Mouse (Mus musculus): ENCODE measurements at regions not wholly inside any gene's neighbourhood (a gene's known extent, or its start where the extent isn't known, plus 50 kb on each side); places are given as distances from the start of the nearest gene placed in this dataset.

DNA sequence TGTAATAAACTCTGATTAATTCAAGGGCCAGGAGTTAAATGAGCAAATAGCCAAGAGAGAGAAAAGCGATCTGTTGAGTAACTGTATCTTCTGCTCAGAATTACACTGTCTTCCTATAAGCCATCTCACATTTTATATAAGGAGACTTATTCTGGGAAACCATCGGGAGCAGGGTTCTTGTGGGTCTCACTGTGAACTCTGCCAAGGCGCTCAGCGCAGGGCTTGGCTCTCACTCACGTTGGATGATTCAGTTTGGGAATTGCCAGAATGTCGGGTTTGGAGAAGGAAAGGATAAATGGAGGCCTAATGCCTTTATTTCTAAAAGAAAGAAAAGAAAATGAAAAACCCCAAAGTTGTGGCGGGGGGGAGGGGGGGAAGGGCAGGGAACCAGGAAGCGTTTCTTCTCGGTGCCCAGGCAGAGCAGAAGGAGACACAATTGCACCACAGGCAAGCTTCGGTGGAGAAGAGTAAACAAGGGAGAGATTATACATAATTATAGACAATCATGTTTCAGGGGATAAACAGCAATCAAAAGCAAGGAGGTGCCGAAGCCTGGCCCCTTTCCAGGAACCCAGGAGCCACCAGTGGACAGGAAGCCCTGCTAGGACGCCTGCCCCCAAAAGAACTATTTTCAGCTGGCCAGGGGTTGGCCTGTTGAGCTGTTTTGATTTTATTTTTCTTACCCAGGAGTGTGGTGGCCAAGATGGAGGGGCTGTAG lies 60.5 kb upstream of the Neo1 start:
- no peak overlapping the region for H3K27ac ChIP-seq
- H3K27me3 ChIP-seq (replicated peaks): no peaks in the 10 kb centered on the region
- H3K36me3 ChIP-seq: no peaks in the 10 kb centered on the region
- ATAC-seq (ENCODE audit: insufficient read depth, low FRiP score, low read depth): no peak
- H3K9ac ChIP-seq: no peak overlapping the region
- H3K4me3 ChIP-seq (replicated peaks): no peak overlapping the region
- WGBS: 54% methylated on average over 12 of the region's 12 CpGs
- no peaks in the 10 kb centered on the region for H3K9me3 ChIP-seq
- peaks cover 4% of the 10 kb centered on the region; the same call in 1 of the 2 replicates for H3K4me1 ChIP-seq
- H3K4me2 ChIP-seq: no peak overlapping the region

DNA sequence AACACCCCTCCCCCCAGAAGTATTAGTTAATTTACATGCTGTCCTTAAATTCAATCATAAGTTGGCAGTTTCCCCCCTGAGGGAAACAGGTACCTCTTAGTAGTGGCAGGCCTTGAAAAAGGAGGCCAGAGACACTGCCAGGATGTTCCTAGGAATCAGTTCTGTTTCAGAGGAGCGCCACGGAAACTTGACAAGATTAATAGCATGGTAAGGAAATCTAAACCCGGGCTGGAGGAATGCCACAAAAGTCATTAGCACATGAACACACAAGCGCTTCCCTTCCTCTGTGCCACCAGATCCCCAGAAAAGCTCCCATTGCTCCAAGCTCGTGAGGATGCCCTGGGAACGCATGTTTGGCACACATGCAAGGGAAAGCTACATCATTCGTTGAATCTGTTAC lies 59.4 kb upstream of the Neo1 start:
- no peak overlapping the region for H3K4me3 ChIP-seq (replicated peaks)
- no peak overlapping the region for H3K9ac ChIP-seq
- WGBS: 62% methylated on average over 7 of the region's 7 CpGs
- no peaks in the 10 kb centered on the region for H3K36me3 ChIP-seq
- H3K27ac ChIP-seq: no peak overlapping the region
- peaks cover 4% of the 10 kb centered on the region; the same call in 1 of the 2 replicates for H3K4me1 ChIP-seq
- ATAC-seq (ENCODE audit: insufficient read depth, low FRiP score, low read depth): no peak
- H3K9me3 ChIP-seq: no peaks in the 10 kb centered on the region
- H3K4me2 ChIP-seq: no peak overlapping the region
- no peaks in the 10 kb centered on the region for H3K27me3 ChIP-seq (replicated peaks)

DNA sequence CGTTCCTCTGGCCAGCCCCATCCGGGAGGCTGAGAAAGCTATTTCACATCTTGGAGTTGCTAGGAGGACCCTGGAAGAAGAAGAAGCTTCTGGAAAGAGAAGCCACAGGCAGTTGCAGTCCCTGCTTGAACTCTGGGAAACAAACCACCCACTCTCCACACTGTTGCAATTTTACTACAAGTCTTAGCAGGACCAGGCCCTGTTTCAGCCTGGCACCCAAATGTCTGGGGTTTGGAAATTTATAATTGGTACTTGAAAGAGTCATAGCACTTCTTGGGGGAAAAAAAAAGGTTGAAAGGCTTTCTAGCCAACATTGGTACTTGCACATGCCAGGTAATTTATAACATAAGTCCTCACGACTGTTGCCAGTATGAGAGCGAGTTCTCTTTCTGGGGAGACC lies 57.9 kb upstream of the Neo1 start:
- Histone ChIP-seq H3K27me3 (replicated peaks) (no peaks in the 10 kb centered on the region), H3K27ac (no peak overlapping the region), H3K9ac (no peak overlapping the region), H3K4me2 (no peak overlapping the region), H3K36me3 (no peaks in the 10 kb centered on the region), H3K9me3 (no peaks in the 10 kb centered on the region), H3K4me1 (peaks cover 4% of the 10 kb centered on the region; the same call in 1 of the 2 replicates), H3K4me3 (replicated peaks) (no peak overlapping the region)
- ATAC-seq (ENCODE audit: insufficient read depth, low FRiP score, low read depth): no peak
- WGBS: 74% methylated on average over 4 of the region's 4 CpGs

DNA sequence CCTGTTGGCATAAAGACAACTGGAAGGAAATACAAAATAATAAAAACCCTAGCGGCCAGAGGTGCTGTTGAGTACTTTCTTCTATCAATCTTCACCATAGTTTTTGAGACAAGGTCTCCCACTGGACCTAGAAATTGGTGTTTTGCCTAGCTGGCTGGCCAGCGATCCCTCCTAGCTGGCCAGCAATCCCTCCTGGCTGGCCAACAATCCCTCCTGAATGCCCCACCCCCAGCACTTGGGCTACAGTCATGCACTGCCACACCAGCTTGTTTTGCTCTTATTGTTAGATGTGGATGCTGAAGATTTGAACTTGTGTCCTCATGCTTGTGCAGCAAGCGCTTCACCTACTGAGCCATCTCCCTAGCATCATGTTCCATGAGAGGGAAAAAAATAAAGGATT lies 54.9 kb upstream of the Neo1 start:
- ATAC-seq (ENCODE audit: insufficient read depth, low FRiP score, low read depth): no peak

DNA sequence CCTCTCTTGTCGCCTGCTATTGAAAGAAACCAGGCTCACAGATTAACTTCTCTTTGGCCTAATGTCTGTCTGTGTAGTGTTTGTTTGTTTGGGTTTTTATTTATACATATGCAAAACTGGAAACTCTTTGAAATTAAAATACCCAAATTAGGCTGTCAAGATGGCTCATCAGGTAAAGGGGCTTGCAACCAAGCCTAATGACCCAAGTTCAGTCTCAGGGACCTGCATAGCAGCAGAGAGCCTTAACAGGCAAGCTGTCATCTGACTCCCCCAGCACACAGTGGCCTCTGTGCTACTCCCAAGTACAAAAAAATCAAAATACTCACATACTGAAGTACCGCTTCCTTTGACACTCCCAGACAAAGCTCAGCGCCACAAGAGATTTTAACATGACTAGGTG lies 51.5 kb upstream of the Neo1 start:
- H3K4me1 ChIP-seq: no peaks in the 10 kb centered on the region
- ATAC-seq (ENCODE audit: insufficient read depth, low FRiP score, low read depth): no peak
- H3K27ac ChIP-seq: no peak overlapping the region
- 80% methylated on average over 3 of the region's 3 CpGs for WGBS
- H3K36me3 ChIP-seq: no peaks in the 10 kb centered on the region
- H3K4me3 ChIP-seq (replicated peaks): no peak overlapping the region
- H3K4me2 ChIP-seq: no peak overlapping the region
- no peak overlapping the region for H3K9ac ChIP-seq
- H3K27me3 ChIP-seq (replicated peaks): no peaks in the 10 kb centered on the region
- H3K9me3 ChIP-seq: no peaks in the 10 kb centered on the region

More for the DNA sequence above, 54.9 kb upstream of the Neo1 start:
- Histone ChIP-seq H3K9ac (no peak overlapping the region), H3K36me3 (no peaks in the 10 kb centered on the region), H3K27me3 (replicated peaks) (no peaks in the 10 kb centered on the region), H3K27ac (no peak overlapping the region), H3K4me1 (no peaks in the 10 kb centered on the region), H3K4me3 (replicated peaks) (no peak overlapping the region), H3K4me2 (no peak overlapping the region), H3K9me3 (no peaks in the 10 kb centered on the region)
- WGBS: 83% methylated on average over 3 of the region's 3 CpGs

DNA sequence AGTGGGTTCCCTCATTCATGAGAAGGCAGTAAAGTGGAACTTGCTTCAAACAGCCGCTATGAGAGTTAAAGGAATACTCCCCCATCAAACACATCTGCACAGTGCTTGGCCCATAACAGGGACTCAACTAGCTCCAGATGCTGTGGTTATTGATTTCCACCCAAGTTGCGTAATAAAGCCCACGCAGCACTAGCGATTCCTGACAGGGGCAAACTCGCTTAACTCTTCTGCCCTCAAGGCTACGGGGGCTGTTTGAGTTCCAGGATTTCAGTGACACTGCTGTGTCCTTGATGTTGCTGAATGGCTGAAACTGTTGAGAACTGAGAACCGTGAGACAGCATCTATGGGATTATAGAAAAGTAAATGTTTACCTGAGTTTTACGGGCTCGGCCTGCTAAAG lies 50.9 kb upstream of the Neo1 start:
- Histone ChIP-seq H3K4me1 (no peaks in the 10 kb centered on the region), H3K36me3 (no peaks in the 10 kb centered on the region), H3K27ac (no peak overlapping the region), H3K9ac (no peak overlapping the region), H3K27me3 (replicated peaks) (no peaks in the 10 kb centered on the region), H3K4me2 (no peak overlapping the region), H3K4me3 (replicated peaks) (no peak overlapping the region), H3K9me3 (no peaks in the 10 kb centered on the region)
- 40% methylated on average over 9 of the region's 9 CpGs for WGBS
- ATAC-seq (ENCODE audit: insufficient read depth, low FRiP score, low read depth): no peak

DNA sequence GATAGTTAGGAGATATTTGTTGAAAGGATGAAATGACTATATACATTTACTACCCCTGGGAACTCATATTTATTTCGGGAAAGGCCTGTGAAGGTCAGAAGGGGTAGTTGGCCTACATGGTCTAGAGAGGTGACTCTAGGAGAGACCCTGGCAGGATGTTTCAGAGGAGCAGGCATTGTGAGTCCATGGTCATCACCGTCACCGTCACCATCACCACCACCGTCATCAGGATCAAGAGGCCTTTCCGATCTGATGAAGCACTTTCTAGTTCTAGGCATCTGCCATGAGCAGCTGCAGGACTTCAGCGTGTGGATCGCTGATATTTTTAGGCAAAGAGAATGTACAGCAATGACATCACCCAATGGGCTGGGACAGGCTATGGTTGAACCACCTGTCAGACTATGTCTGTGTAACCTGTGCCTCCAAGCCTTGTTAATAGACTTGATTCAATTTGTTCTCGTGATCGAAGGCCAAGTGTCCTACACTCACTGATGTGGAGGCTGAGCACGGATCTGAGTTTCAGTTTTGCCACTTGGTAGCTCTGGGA lies 50.4 kb upstream of the Neo1 start:
- Histone ChIP-seq H3K9me3 (no peaks in the 10 kb centered on the region), H3K4me1 (no peaks in the 10 kb centered on the region), H3K36me3 (no peaks in the 10 kb centered on the region), H3K27ac (no peak overlapping the region), H3K4me2 (no peak overlapping the region), H3K9ac (no peak overlapping the region), H3K4me3 (replicated peaks) (no peak overlapping the region), H3K27me3 (replicated peaks) (no peaks in the 10 kb centered on the region)
- 83% methylated on average over 10 of the region's 10 CpGs for WGBS
- no peak for ATAC-seq (ENCODE audit: insufficient read depth, low FRiP score, low read depth)

Measured in stomach, embryonic 15.5 days (tissue).